Mouse (Mus musculus) embryonic facial prominence, embryonic 13.5 days (tissue): ENCODE measurements around the gene Thbs2. TPM values are rescaled to one million over a fixed set of nuclear protein-coding genes. Genes with fewer than 3 reads are reported as not detected.

Source experiments
- ATAC-seq: fragments of 200-750 bp; cut with Nextera tagmentation; 2 replicates; pipeline ENCODE4 v1.8.0; 2017; ENCODE audit warnings: low read depth; ENCODE audit not compliant: insufficient number of reproducible peaks, insufficient read depth, low FRiP score, low TSS enrichment
- H3K27ac ChIP-seq: fragments of 300-500 bp; sonication (generic); 2 replicates; pipeline ENCODE4 v1.5.1; 2015; ENCODE audit warnings: moderate library complexity, mild to moderate bottlenecking, inconsistent platforms
- H3K27me3 ChIP-seq: fragments of 300-500 bp; sonication (generic); 2 replicates; pipeline ENCODE4 v1.6.1; 2015; ENCODE audit warnings: mild to moderate bottlenecking, inconsistent platforms
- H3K36me3 ChIP-seq: fragments of 300-500 bp; sonication (generic); 2 replicates; pipeline ENCODE4 v1.6.1; 2015; ENCODE audit warnings: mild to moderate bottlenecking, inconsistent platforms
- H3K4me1 ChIP-seq: fragments of 300-500 bp; sonication (generic); 2 replicates; pipeline ENCODE4 v1.6.1; 2015; ENCODE audit warnings: inconsistent platforms
- H3K4me2 ChIP-seq: fragments of 300-500 bp; sonication (generic); 2 replicates; pipeline ENCODE4 v1.6.1; 2015; ENCODE audit warnings: moderate library complexity, mild to moderate bottlenecking, inconsistent platforms
- H3K4me3 ChIP-seq: fragments of 300-500 bp; sonication (generic); 2 replicates; pipeline ENCODE4 v1.5.1; 2015; ENCODE audit warnings: mild to moderate bottlenecking, inconsistent platforms
- H3K9ac ChIP-seq: fragments of 300-500 bp; sonication (generic); 2 replicates; pipeline ENCODE4 v1.6.1; 2015; ENCODE audit warnings: mild to moderate bottlenecking, inconsistent platforms
- H3K9me3 ChIP-seq: fragments of 300-500 bp; sonication (generic); 2 replicates; pipeline ENCODE4 v1.6.1; 2016; ENCODE audit warnings: inconsistent platforms
- WGBS: fragments of 180-500 bp; shearing (Covaris S2); methylation state at CpG from one replicate; pipeline ENCODE4 v1.1.7; 2015; ENCODE audit warnings: mixed read lengths; 5-methylcytosine and 5-hydroxymethylcytosine counted together
- polyA plus RNA-seq: library from polyadenylated mRNA; unstranded; fragments of >200 nt; fragmentation: Nextera tagmentation; extraction: Ambion mirVana; gene quantifications from 2 replicates; pipeline ENCODE4 v1.2.1, GENCODE M21; 2015

Gene Thbs2
- 21.7 and 33.7 TPM in 2 replicates for polyA plus RNA-seq

DNA sequence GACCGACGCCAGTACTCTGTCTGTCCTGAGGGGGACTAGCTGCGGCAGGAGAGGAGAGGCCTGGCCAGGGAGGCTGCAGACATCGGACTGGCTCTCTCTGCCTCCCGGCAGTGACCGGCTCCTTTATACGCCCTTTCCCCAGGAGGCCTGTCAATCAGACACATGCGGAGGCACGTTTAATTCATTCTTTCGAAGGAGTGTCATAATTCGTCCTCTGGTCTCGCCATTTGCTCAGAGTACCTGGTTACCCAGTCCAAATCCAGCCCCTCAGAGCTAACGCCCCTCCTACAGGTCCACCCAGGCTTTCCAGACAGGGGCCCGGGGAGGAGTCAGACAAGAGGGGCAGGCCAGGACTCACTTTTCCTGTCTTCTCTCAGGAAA, at the start of gene Thbs2:
Thbs2 (minus strand) TSS at position 242 of the 381 bp plus-strand sequence.
- peak within 1 kb of the TSS; percentile 78 for H3K27ac ChIP-seq
- H3K9me3 ChIP-seq, result no peaks in the 10 kb centered on the region
- H3K4me2 ChIP-seq, result peak within 1 kb of the TSS; percentile 62
- peaks cover 13% of the 10 kb centered on the region for H3K36me3 ChIP-seq
- peak within 1 kb of the TSS; percentile 46 for H3K4me3 ChIP-seq
- H3K9ac ChIP-seq, result peak within 1 kb of the TSS; percentile 66
- no peaks in the 10 kb centered on the region for H3K27me3 ChIP-seq
- H3K4me1 ChIP-seq, result peaks cover 33% of the 10 kb centered on the region
- 1% methylated on average over 14 of the region's 14 CpGs for WGBS
- peak; percentile 93 for ATAC-seq

DNA sequence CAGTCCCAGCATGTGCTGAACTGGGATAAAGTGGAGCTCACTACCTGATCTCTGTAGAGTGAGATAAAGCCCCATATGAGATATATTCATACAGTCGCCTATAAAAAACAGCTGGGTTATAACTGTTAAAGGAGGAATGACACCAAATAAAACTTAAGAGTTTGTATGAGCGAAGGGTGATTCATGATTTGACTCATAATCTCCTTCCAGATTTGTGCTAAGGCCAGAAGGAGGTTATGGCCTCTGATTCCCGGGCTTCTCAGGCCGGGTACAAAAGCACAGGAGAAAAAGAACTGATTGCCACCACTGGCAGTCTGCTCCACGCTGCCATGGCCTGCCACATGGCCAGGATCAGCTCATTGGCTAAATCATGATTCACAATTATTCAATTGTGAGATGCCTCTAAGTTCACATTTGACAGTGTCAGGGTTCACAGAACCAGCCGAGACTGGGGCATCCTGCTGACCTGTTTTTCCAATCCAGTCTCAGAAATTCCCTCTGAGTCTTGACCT, 41.5 kb upstream of the Thbs2 start:
- Histone ChIP-seq H3K4me2 (no peak overlapping the region), H3K4me1 (no peaks in the 10 kb centered on the region), H3K9ac (no peak overlapping the region), H3K36me3 (no peaks in the 10 kb centered on the region), H3K4me3 (no peak overlapping the region), H3K9me3 (no peaks in the 10 kb centered on the region), H3K27ac (no peak overlapping the region), H3K27me3 (no peaks in the 10 kb centered on the region; the same call in 1 of the 2 replicates)
- WGBS, result 76% methylated on average over 6 of the region's 6 CpGs
- no peak for ATAC-seq

DNA sequence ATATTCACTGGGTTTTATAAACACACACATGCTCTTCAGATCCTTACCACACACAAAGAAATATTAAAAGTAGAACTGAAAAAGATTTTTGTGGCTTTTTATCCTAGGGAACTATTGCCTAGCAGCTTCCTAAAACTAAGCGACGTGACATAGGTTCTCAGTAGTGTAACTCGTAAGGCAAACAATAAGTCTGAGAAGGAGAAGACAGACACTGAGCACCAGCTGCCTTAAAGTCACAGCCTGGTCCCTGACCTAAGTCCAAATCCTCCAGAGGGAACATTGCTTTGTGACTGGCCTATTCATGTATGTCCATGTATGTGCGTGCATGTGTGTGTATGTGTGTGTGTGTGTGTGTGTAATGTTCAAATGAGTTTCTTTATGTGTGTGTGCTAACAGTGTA, 40.3 kb upstream of the Thbs2 start:
- 70% methylated on average over 4 of the region's 4 CpGs for WGBS
- Histone ChIP-seq H3K4me3 (no peak overlapping the region), H3K36me3 (no peaks in the 10 kb centered on the region), H3K4me2 (no peak overlapping the region), H3K27me3 (no peaks in the 10 kb centered on the region; the same call in 1 of the 2 replicates), H3K27ac (no peak overlapping the region), H3K9me3 (no peaks in the 10 kb centered on the region), H3K4me1 (no peaks in the 10 kb centered on the region), H3K9ac (no peak overlapping the region)
- no peak for ATAC-seq

DNA sequence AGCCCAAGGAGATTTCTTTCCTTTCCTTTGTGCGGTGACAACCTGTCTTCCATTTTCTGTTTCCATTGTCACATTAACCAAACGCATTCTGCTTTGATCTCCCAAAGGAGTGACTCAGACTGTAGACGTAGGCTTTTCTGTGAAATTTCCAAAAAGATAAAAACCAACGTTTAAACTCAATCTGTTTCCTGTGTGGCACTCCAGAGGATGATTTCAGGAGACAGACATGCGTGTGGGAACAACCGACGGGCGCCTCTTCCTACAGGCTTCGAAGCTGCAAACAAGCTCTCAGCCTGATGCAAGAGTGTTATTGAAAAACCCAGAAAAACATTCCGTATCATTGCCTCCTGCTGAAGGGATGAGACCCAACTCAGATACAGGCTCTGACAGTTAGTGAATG, 39.9 kb upstream of the Thbs2 start:
- H3K27ac ChIP-seq, result no peak overlapping the region
- H3K9me3 ChIP-seq, result no peaks in the 10 kb centered on the region
- H3K4me2 ChIP-seq, result no peak overlapping the region
- H3K4me3 ChIP-seq, result no peak overlapping the region
- ATAC-seq, result no peak
- H3K9ac ChIP-seq, result no peak overlapping the region
- no peaks in the 10 kb centered on the region for H3K4me1 ChIP-seq
- H3K27me3 ChIP-seq, result no peaks in the 10 kb centered on the region; the same call in 1 of the 2 replicates
- no peaks in the 10 kb centered on the region for H3K36me3 ChIP-seq
- 60% methylated on average over 10 of the region's 10 CpGs for WGBS

DNA sequence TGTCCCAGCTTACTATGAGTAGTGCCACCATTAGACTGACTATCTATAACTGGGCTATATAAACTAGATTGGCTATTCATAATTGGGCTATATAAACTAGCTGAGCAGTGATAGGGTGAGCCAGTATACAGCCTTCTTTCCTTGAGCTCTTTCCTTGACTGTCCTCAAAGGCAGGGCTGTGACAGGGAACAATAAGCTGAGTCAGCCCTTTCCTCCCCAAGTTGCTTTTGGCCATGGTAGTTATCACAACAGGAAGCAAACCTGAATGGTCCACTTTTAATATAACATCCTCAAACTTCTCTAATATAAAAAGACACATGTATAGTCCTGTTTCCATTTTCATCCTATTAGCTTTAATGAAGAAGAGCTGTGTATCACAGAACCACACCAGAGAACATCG, 39.0 kb upstream of the Thbs2 start:
- H3K9me3 ChIP-seq, result no peaks in the 10 kb centered on the region
- no peak overlapping the region for H3K4me2 ChIP-seq
- 68% methylated on average over 1 of the region's 1 CpGs for WGBS
- H3K9ac ChIP-seq, result no peak overlapping the region
- no peak overlapping the region for H3K4me3 ChIP-seq
- no peaks in the 10 kb centered on the region; the same call in 1 of the 2 replicates for H3K27me3 ChIP-seq
- H3K36me3 ChIP-seq, result no peaks in the 10 kb centered on the region
- ATAC-seq, result no peak
- H3K4me1 ChIP-seq, result no peaks in the 10 kb centered on the region
- H3K27ac ChIP-seq, result no peak overlapping the region

DNA sequence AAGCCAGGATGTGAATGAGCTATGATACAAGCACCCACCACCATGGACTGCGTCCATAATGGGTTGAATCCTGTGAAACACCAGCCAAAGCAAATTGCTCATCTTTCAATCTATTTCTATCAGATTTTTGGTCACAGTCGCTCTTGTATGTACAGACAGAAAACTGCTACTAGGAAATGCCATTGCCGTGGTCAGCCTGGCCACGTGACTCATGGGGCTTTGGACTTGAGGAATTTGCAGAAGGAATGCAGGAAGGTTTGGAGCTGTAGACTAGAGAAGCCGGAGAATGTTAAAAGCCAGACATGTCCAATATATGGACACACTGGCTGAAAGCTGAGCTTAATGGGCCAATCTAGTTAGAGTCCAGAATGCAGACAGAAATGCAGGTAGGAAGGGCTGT, 36.6 kb upstream of the Thbs2 start:
- H3K9me3 ChIP-seq, result no peaks in the 10 kb centered on the region
- WGBS, result 69% methylated on average over 5 of the region's 5 CpGs

DNA sequence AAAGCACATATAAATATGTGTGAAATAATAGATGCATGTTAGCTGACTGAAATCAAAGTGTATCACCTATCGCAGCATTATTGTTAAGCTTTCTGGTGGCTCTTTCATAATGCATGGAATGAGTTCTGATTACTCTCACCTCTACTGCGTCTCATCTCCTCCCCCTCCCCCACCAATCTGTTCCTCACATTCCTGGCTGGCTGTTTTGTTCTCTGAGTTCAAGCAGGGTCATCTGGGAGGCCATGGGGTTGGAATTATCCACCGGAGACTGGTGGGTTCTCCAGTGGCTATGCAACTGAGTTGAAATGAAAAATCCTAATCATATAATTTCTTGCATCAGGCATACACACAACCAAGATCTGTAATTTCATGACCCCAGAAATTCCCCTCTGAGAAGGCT, 33.4 kb upstream of the Thbs2 start:
- Histone ChIP-seq H3K27me3 (no peaks in the 10 kb centered on the region; the same call in 1 of the 2 replicates), H3K9ac (no peak overlapping the region), H3K27ac (no peak overlapping the region), H3K36me3 (no peaks in the 10 kb centered on the region), H3K4me1 (no peaks in the 10 kb centered on the region), H3K4me2 (no peak overlapping the region), H3K4me3 (no peak overlapping the region), H3K9me3 (no peaks in the 10 kb centered on the region)
- no peak for ATAC-seq
- WGBS, result 30% methylated on average over 3 of the region's 3 CpGs

More for the DNA sequence above, 36.6 kb upstream of the Thbs2 start:
- H3K4me3 ChIP-seq, result no peak overlapping the region
- no peak overlapping the region for H3K4me2 ChIP-seq
- no peak overlapping the region for H3K27ac ChIP-seq
- no peak overlapping the region for H3K9ac ChIP-seq
- no peaks in the 10 kb centered on the region for H3K4me1 ChIP-seq
- H3K36me3 ChIP-seq, result no peaks in the 10 kb centered on the region
- ATAC-seq, result no peak
- no peaks in the 10 kb centered on the region; the same call in 1 of the 2 replicates for H3K27me3 ChIP-seq

DNA sequence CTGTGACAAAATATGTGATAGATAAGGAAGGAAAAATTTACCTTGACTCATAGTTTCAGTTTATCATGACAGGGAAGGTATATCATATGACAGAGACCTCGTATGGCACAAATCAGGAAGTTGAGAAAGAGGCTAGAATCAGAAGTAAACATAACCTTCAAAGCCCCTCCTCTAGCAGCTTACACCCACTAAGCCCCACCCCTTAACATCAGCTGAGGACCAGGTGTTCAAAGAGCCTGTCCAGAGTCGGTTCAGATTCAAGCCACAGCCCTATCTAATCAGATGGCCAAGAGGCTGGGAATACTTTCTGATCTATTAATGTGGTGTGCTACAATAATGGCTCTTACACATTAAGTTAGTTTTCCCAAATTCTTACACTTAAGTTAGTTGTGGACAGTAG, 30.8 kb upstream of the Thbs2 start:
- no peak overlapping the region for H3K4me3 ChIP-seq

DNA sequence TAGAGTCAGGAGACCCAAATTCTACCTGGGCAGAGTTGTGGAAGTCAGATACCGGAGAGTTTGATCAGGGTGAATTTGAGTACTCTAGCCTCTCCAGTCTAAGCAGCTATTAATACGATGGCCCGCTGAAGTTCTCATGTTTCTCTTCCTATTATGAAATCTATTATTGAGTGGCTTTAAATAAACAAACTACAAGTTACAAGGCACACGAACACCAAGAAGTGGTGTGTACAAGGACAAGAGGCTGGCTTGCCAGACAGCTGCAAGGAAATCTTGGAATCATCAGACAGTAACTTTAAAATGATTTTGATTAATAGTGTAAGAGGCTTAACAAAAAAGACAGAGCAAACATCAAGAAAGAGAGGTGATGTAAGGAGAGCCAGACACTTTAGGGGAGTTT, 27.3 kb upstream of the Thbs2 start:
- WGBS, result 71% methylated on average over 4 of the region's 4 CpGs
- Histone ChIP-seq H3K4me1 (peaks cover 5% of the 10 kb centered on the region; the same call in 1 of the 2 replicates), H3K27me3 (no peaks in the 10 kb centered on the region), H3K36me3 (no peaks in the 10 kb centered on the region), H3K9ac (no peak overlapping the region), H3K4me2 (no peak overlapping the region), H3K27ac (no peak overlapping the region), H3K9me3 (no peaks in the 10 kb centered on the region), H3K4me3 (no peak overlapping the region)
- no peak for ATAC-seq

More for the DNA sequence above, 30.8 kb upstream of the Thbs2 start:
- no peak overlapping the region for H3K9ac ChIP-seq
- WGBS, result 41% methylated on average over 2 of the region's 2 CpGs
- H3K27ac ChIP-seq, result no peak overlapping the region
- H3K27me3 ChIP-seq, result no peaks in the 10 kb centered on the region
- H3K4me2 ChIP-seq, result no peak overlapping the region
- no peaks in the 10 kb centered on the region for H3K36me3 ChIP-seq
- no peaks in the 10 kb centered on the region for H3K4me1 ChIP-seq
- H3K9me3 ChIP-seq, result no peaks in the 10 kb centered on the region
- ATAC-seq, result no peak

DNA sequence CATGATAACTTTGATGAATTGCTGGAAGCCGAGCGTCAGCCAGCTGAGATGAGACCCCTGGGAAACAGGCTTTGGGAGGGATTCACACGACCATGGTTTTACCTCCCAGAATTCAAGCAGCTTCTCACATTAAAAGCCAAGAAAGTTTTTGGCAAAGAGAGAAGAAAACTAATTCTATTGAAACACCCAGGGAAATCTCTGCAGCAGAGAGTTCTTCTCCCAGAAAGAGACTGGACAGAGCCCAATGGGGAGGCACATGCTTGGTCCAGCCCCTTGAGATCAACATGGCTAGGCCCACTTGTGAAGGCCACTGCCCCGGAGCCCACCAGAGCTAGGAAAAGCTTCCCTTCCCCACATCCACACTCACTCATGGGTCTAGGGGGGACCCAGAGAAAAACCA, 26.9 kb upstream of the Thbs2 start:
- ATAC-seq, result no peak
- no peak overlapping the region for H3K27ac ChIP-seq
- 84% methylated on average over 4 of the region's 4 CpGs for WGBS
- no peaks in the 10 kb centered on the region for H3K9me3 ChIP-seq
- H3K4me1 ChIP-seq, result peaks cover 5% of the 10 kb centered on the region; the same call in 1 of the 2 replicates
- no peaks in the 10 kb centered on the region for H3K36me3 ChIP-seq
- H3K9ac ChIP-seq, result no peak overlapping the region
- H3K4me3 ChIP-seq, result no peak overlapping the region
- H3K27me3 ChIP-seq, result no peaks in the 10 kb centered on the region
- no peak overlapping the region for H3K4me2 ChIP-seq

DNA sequence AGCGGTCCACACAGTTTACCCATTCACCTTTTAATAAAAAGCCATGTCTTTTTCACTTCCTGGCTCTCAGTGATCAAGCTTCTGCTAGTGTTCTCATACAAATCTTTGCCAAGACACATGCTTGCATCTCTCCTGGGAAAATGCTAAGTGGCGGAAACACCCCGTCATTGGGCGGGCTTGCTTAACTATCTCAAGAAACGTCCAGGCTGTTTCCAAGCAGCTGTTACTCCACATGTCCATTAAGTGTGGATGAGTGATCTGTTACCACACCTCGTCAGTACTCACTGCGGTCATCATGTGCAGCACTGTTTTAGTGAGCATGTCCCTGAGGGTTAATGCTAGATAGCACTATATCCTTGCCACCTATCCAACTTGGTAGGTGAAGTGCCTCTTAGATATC, 26.2 kb upstream of the Thbs2 start:
- Histone ChIP-seq H3K27ac (no peak overlapping the region), H3K4me2 (no peak overlapping the region), H3K4me3 (no peak overlapping the region), H3K4me1 (peaks cover 6% of the 10 kb centered on the region), H3K36me3 (no peaks in the 10 kb centered on the region), H3K27me3 (no peaks in the 10 kb centered on the region), H3K9ac (no peak overlapping the region), H3K9me3 (no peaks in the 10 kb centered on the region)
- no peak for ATAC-seq
- WGBS, result 85% methylated on average over 7 of the region's 7 CpGs

DNA sequence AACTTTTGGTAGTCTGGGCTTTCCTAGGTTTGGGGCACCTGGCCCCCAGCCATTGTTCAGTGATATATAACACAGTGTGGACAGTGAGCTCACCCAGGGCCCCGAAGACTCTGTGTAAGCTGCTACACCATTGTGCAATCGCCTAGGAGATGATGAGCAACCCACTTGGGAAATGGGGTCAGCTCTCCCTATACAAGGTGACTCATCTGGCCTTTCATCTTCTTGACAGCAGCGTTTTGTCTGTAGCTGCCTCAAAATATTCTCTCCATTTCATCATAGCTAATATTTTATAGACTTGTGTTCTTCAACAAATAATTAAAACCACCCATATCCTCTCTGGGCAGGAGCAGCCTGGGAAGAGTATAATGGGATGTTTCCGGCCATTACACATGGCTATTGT, 24.8 kb upstream of the Thbs2 start:
- Histone ChIP-seq H3K4me2 (no peak overlapping the region), H3K36me3 (no peaks in the 10 kb centered on the region), H3K4me3 (no peak overlapping the region), H3K27me3 (no peaks in the 10 kb centered on the region), H3K9ac (no peak overlapping the region), H3K9me3 (no peaks in the 10 kb centered on the region), H3K4me1 (peaks cover 18% of the 10 kb centered on the region), H3K27ac (no peak overlapping the region)
- no peak for ATAC-seq
- 57% methylated on average over 4 of the region's 4 CpGs for WGBS
